Mouse (Mus musculus) testis, adult 2 months (tissue): ENCODE results near the gene Sergef. TPM values are rescaled to one million over a fixed set of nuclear protein-coding genes. Genes with fewer than 3 reads are reported as not detected.

Experiments
- H3K27ac ChIP-seq: fragments of 200-500 bp; 2 replicates; pipeline ENCODE4 v1.5.1; 2012; ENCODE audit warnings: low read depth, low read length; ENCODE audit not compliant: control insufficient read depth, insufficient read depth
- H3K27me3 ChIP-seq: fragments of 200-500 bp; 2 replicates; pipeline ENCODE4 v1.6.1; 2012; ENCODE audit warnings: mild to moderate bottlenecking, low read length, moderate library complexity; ENCODE audit not compliant: control insufficient read depth, insufficient read depth
- H3K36me3 ChIP-seq: fragments of 200-500 bp; 2 replicates; pipeline ENCODE4 v1.6.1; 2012; ENCODE audit warnings: mild to moderate bottlenecking, low read length; ENCODE audit not compliant: control insufficient read depth, insufficient read depth
- H3K4me1 ChIP-seq: fragments of 200-500 bp; 2 replicates; pipeline ENCODE4 v1.6.1; 2012; ENCODE audit warnings: low read length; ENCODE audit not compliant: control insufficient read depth, insufficient read depth
- H3K4me3 ChIP-seq: fragments of 200-500 bp; 2 replicates; pipeline ENCODE4 v1.5.1; 2012; ENCODE audit warnings: low read depth, mild to moderate bottlenecking, low read length, moderate library complexity, mixed read lengths; ENCODE audit not compliant: control insufficient read depth
- CTCF ChIP-seq: fragments of 200-500 bp; IDR thresholded peaks from 2 replicates; pipeline ENCODE4 v1.5.1; 2012; ENCODE audit warnings: low read depth, mild to moderate bottlenecking, inconsistent platforms, low read length, moderate library complexity; ENCODE audit not compliant: control insufficient read depth, insufficient read depth, insufficient replicate concordance
- POLR2A ChIP-seq: fragments of 200-500 bp; IDR thresholded peaks from 2 replicates; pipeline ENCODE4 v1.6.1; 2012; ENCODE audit warnings: low read depth, mild to moderate bottlenecking, inconsistent platforms, low read length, moderate library complexity; ENCODE audit not compliant: control insufficient read depth
- polyA plus RNA-seq: library from polyadenylated mRNA; depleted of rRNA; stranded (reverse); fragments of >200 nt; gene quantifications from 2 replicates; pipeline ENCODE4 v1.2.3, GENCODE M21; 2012; rRNA removed

Sergef gene
- polyA plus RNA-seq, 1 experiment, result 7.7 TPM

- H3K27me3 ChIP-seq, result peaks cover 2% of the 10 kb centered on the region
- H3K27ac ChIP-seq, result no peak within 1 kb of the TSS
- no peak for TF ChIP-seq CTCF
- no peak for TF ChIP-seq POLR2A
- peaks cover 20% of the 10 kb centered on the region for H3K4me1 ChIP-seq
- H3K36me3 ChIP-seq, result no peaks in the 10 kb centered on the region
- H3K4me3 ChIP-seq, result peak within 1 kb of the TSS; percentile 35
Observed at GRCm38 (mm10) chr7:46396231-46396927, 243.2 kb downstream of the Sergef start, which contains the start of gene Kcnc1. Gene Kcnc1, plus strand, starts transcription at chr7:46396497.

- peaks cover 2% of the 10 kb centered on the region for H3K27me3 ChIP-seq
- no peak overlapping the region for H3K27ac ChIP-seq
- H3K4me1 ChIP-seq, result peaks cover 20% of the 10 kb centered on the region
- no peaks in the 10 kb centered on the region for H3K36me3 ChIP-seq
- TF ChIP-seq CTCF (no peak), POLR2A (no peak)
- H3K4me3 ChIP-seq, result no peak overlapping the region
Observed at GRCm38 (mm10) chr7:46395571-46395970, 244.0 kb downstream of the Sergef start.

- no peak for TF ChIP-seq POLR2A
- no peak for TF ChIP-seq CTCF
- H3K27ac ChIP-seq, result no peak overlapping the region
- peaks cover 20% of the 10 kb centered on the region for H3K4me1 ChIP-seq
- H3K27me3 ChIP-seq, result peaks cover 2% of the 10 kb centered on the region
- no peaks in the 10 kb centered on the region for H3K36me3 ChIP-seq
- H3K4me3 ChIP-seq, result no peak overlapping the region
Observed at GRCm38 (mm10) chr7:46394933-46395332, 244.7 kb downstream of the Sergef start.

- no peak overlapping the region for H3K27ac ChIP-seq
- H3K27me3 ChIP-seq, result peaks cover under 1% of the 10 kb centered on the region
- peaks cover 20% of the 10 kb centered on the region for H3K4me1 ChIP-seq
- H3K36me3 ChIP-seq, result no peaks in the 10 kb centered on the region
- no peak overlapping the region for H3K4me3 ChIP-seq
- TF ChIP-seq POLR2A (no peak), CTCF (no peak)
Observed at GRCm38 (mm10) chr7:46393718-46394511, 245.7 kb downstream of the Sergef start.

Other genes starting within 250 kb of the Sergef start
- gene Kcnc1, start 243.3 kb downstream of the Sergef start, polyA plus RNA-seq, result 14.6 and 19.1 TPM in 2 replicates
- 0.22 TPM in 1 of 2 replicates, not detected in the other for gene Tph1, start 32.7 kb upstream of the Sergef start, polyA plus RNA-seq
- 8.7 and 9.5 TPM in 2 replicates for gene Saal1, start 70.9 kb upstream of the Sergef start, polyA plus RNA-seq
- gene Saa3, start 75.9 kb upstream of the Sergef start, polyA plus RNA-seq, result not detected in 2 replicates
- gene Saa4, start 92.8 kb upstream of the Sergef start, polyA plus RNA-seq, result 0.06 and 0.09 TPM in 2 replicates
- gene Saa1, start 103.2 kb upstream of the Sergef start, polyA plus RNA-seq, result 1.2 and 1.8 TPM in 2 replicates
- not detected in 2 replicates for gene Saa2, start 112.0 kb upstream of the Sergef start, polyA plus RNA-seq
- gene Hps5, start 156.3 kb upstream of the Sergef start, polyA plus RNA-seq, result 13.1 and 16.5 TPM in 2 replicates
- gene Gtf2h1, start 156.3 kb upstream of the Sergef start, polyA plus RNA-seq, result 32.3 and 32.7 TPM in 2 replicates
- gene Ldha, start 201.7 kb upstream of the Sergef start, polyA plus RNA-seq, result 979 and 1,018 TPM in 2 replicates
- 2,921 and 3,733 TPM in 2 replicates for gene Ldhc, start 221.4 kb upstream of the Sergef start, polyA plus RNA-seq